Mouse (Mus musculus): Measurements from ENCODE around the gene Dffa. TPM values are rescaled to one million over a fixed set of nuclear protein-coding genes. Genes with fewer than 3 reads are reported as not detected.

Gene Dffa
- polyA plus RNA-seq, 1 experiment from 2014 or later, result 29.3 TPM

DNA sequence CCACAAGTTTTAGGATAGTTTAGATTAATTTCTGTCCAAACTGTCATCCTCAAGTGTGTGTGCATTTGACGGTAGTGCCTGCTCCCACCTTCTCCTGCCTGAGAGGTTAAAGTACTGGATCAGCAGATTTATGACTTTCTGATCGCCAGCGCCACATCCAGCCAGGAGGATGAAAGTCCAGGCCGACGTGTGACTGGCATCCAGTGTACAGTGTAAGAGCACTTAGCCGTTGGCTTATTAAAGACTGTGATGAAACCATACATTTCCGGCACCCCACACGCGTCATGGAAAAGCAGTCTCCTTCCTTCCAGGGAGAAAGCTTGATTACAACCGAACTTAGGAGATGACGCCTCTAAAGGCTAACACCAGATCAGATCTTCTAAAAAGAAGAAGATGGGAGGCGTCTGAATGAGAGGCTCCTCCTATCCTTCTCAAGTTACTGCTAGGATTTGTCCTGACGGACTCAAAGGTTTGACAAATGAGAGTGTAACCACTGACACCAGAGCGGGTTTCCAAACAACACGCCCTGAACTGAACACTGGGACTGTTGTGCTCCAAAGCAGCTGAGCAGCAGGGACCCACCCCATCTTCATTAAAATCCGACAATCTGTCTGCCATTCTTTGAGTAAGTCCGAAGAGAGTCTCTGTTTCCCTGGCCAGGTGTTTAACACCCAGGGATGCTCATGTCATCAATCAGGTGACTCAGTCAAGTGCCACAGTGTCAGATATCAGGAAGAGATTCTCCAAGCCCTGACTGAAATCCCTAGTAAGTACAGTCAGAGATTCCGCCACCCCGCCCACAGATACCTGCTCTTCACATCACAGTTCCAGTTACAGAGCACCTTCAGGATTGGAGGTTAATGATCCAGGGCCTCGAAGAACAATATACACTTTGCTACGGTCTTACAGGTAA is 41.3 kb upstream of the Dffa start:
- no peaks in the 10 kb centered on the region for H3K9me3 ChIP-seq (ENCODE audit: control insufficient read depth, low read length)
- H3K27me3 ChIP-seq (ENCODE audit: control insufficient read depth, insufficient read depth, low read length), result 0 out of 2 replicates have a peak, but pooled peaks cover 2% of the 10 kb centered on the region
- peak; percentile 28; the same call in 1 of the 2 replicates for ATAC-seq (ENCODE audit: low FRiP score, low TSS enrichment)
- peaks cover under 1% of the 10 kb centered on the region; the same call in 1 of the 2 replicates for H3K36me3 ChIP-seq (ENCODE audit: control insufficient read depth, insufficient read depth, low read length)
- H3K4me2 ChIP-seq (replicated peaks; ENCODE audit: low read depth, low read length), result peak overlapping the region; percentile 12; the same call in 1 of the 2 replicates
- no peak overlapping the region for H3K4me3 ChIP-seq (ENCODE audit: low read length)
- H3K27ac ChIP-seq (ENCODE audit: low read depth, low read length), result peak overlapping the region; percentile 30; the same call in 1 of the 2 replicates
- 26% methylated on average over 21 of the region's 21 CpGs for WGBS
- H3K4me1 ChIP-seq (ENCODE audit: control insufficient read depth, insufficient read depth, low read length), result peaks cover 41% of the 10 kb centered on the region
- H3K9ac ChIP-seq (ENCODE audit: low read depth, low read length), result no peak overlapping the region

GRCm38 (mm10) chr4:149064061-149064854 is 39.7 kb upstream of the Dffa start:
- Histone ChIP-seq H3K4me2 (replicated peaks; ENCODE audit: low read depth, low read length) (no peak overlapping the region), H3K36me3 (ENCODE audit: control insufficient read depth, insufficient read depth, low read length) (peaks cover 3% of the 10 kb centered on the region; the same call in 1 of the 2 replicates), H3K9ac (ENCODE audit: low read depth, low read length) (no peak overlapping the region), H3K4me3 (ENCODE audit: low read length) (no peak overlapping the region), H3K9me3 (ENCODE audit: control insufficient read depth, low read length) (no peaks in the 10 kb centered on the region), H3K27ac (ENCODE audit: low read depth, low read length) (no peak overlapping the region), H3K4me1 (ENCODE audit: control insufficient read depth, insufficient read depth, low read length) (peaks cover 31% of the 10 kb centered on the region), H3K27me3 (ENCODE audit: control insufficient read depth, insufficient read depth, low read length) (0 out of 2 replicates have a peak, but pooled peaks cover 2% of the 10 kb centered on the region)
- no peak for ATAC-seq (ENCODE audit: low FRiP score, low TSS enrichment)
- 74% methylated on average over 23 of the region's 23 CpGs for WGBS

DNA sequence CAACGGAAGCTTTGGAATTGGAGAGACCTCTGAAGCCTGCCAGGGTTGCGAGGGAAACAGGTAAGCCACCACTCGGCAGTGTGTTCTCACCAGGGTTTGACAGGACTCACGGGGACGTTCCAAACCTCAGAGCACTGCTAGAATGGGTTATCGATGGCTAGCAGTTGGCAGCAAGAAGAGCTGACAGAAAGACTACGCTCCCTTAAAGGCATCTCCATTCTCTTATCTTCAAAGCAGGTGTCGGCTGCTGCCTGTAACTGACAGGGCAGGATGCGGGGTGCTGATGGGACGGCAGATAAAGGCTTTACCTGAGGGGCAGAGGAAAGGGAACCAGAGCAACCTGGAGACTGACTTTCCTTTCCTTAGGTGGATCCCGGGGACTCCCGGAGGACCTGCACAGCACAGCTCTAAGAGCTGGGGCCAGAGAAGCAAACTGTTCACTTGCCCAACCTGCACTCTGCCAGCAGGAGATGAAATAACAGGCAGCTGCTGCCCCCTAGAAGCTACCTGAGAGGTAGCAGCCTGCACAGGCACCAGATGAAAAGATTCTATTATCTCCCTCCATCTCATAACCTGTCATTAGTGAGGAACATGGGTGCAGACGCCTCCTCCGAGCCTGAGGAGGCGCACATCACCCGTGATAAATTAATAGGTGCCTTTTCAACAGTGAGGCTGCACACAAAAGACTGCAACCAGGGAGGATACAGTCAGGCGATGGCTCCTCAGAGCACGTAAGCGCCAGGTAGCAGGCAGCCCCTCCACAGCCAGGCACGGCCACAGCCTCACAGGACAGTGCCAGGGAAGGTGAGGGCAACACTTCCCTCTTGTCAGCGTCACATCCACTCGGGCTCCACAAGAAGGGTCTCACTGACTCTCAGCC is 37.0 kb upstream of the Dffa start:
- Histone ChIP-seq H3K4me2 (replicated peaks; ENCODE audit: low read depth, low read length) (no peak overlapping the region), H3K9me3 (ENCODE audit: control insufficient read depth, low read length) (no peaks in the 10 kb centered on the region), H3K27ac (ENCODE audit: low read depth, low read length) (no peak overlapping the region), H3K9ac (ENCODE audit: low read depth, low read length) (no peak overlapping the region), H3K36me3 (ENCODE audit: control insufficient read depth, insufficient read depth, low read length) (peaks cover 3% of the 10 kb centered on the region; the same call in 1 of the 2 replicates), H3K27me3 (ENCODE audit: control insufficient read depth, insufficient read depth, low read length) (0 out of 2 replicates have a peak, but pooled peaks cover 2% of the 10 kb centered on the region), H3K4me3 (ENCODE audit: low read length) (no peak overlapping the region), H3K4me1 (ENCODE audit: control insufficient read depth, insufficient read depth, low read length) (peaks cover 30% of the 10 kb centered on the region)
- 81% methylated on average over 22 of the region's 22 CpGs for WGBS
- ATAC-seq (ENCODE audit: low FRiP score, low TSS enrichment), result no peak

GRCm38 (mm10) chr4:149075073-149075472 is 28.9 kb upstream of the Dffa start:
- no peak overlapping the region for H3K4me3 ChIP-seq (ENCODE audit: low read length)
- WGBS, result 96% methylated on average over 13 of the region's 13 CpGs
- peaks cover 7% of the 10 kb centered on the region; the same call in 1 of the 2 replicates for H3K4me1 ChIP-seq (ENCODE audit: control insufficient read depth, insufficient read depth, low read length)
- ATAC-seq (ENCODE audit: low FRiP score, low TSS enrichment), result no peak
- no peaks in the 10 kb centered on the region for H3K9me3 ChIP-seq (ENCODE audit: control insufficient read depth, low read length)
- no peak overlapping the region for H3K9ac ChIP-seq (ENCODE audit: low read depth, low read length)
- no peak overlapping the region for H3K27ac ChIP-seq (ENCODE audit: low read depth, low read length)
- H3K36me3 ChIP-seq (ENCODE audit: control insufficient read depth, insufficient read depth, low read length), result peaks cover 23% of the 10 kb centered on the region
- no peaks in the 10 kb centered on the region for H3K27me3 ChIP-seq (ENCODE audit: control insufficient read depth, insufficient read depth, low read length)
- H3K4me2 ChIP-seq (replicated peaks; ENCODE audit: low read depth, low read length), result no peak overlapping the region

DNA sequence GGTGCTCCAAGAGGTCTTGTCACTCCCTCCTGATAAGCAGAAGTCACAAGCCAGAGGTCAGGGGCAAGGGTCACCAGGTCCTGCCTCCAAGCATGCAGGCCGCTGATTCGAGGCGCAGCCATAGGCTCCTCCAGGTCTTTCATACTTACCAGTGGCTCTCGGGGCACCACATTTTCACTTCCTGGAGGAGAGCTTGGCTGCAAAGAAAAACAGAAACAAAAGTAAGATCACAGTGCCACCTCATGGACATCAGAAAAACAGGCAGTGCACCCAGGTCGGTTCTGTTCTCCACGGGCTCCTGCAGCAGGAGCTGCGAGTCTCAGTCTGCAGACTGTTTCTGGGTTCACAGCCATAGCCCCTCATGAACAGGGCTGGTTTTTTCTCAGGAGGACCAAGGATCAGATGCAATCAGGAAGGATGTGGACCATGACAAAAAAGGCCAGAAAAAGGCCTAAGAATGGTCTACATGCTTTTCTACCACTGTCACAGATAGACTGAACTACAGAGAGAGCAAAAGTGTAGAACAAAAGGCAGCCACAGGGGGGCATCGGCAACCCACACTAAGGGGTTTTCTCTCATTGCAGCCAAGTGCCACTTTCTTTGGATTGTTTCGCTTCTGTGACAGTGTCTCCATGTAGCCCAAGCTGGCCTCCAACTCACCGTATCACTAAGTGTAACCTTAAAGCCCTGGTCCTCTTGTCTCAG is 27.9 kb upstream of the Dffa start:
- H3K4me3 ChIP-seq (ENCODE audit: low read length), result no peak overlapping the region
- peaks cover 23% of the 10 kb centered on the region for H3K36me3 ChIP-seq (ENCODE audit: control insufficient read depth, insufficient read depth, low read length)
- no peak overlapping the region for H3K4me2 ChIP-seq (replicated peaks; ENCODE audit: low read depth, low read length)
- 0 out of 2 replicates have a peak, but pooled peaks cover 7% of the 10 kb centered on the region for H3K4me1 ChIP-seq (ENCODE audit: control insufficient read depth, insufficient read depth, low read length)
- ATAC-seq (ENCODE audit: low FRiP score, low TSS enrichment), result peak; percentile 73
- H3K27ac ChIP-seq (ENCODE audit: low read depth, low read length), result no peak overlapping the region
- no peak overlapping the region for H3K9ac ChIP-seq (ENCODE audit: low read depth, low read length)
- 22% methylated on average over 10 of the region's 10 CpGs for WGBS
- no peaks in the 10 kb centered on the region for H3K9me3 ChIP-seq (ENCODE audit: control insufficient read depth, low read length)
- no peaks in the 10 kb centered on the region for H3K27me3 ChIP-seq (ENCODE audit: control insufficient read depth, insufficient read depth, low read length)

- H3K9me3 ChIP-seq (ENCODE audit: control insufficient read depth, low read length), result no peaks in the 10 kb centered on the region
- no peak for ATAC-seq (ENCODE audit: low FRiP score, low TSS enrichment)
- H3K36me3 ChIP-seq (ENCODE audit: control insufficient read depth, insufficient read depth, low read length), result peaks cover 14% of the 10 kb centered on the region
- no peaks in the 10 kb centered on the region for H3K27me3 ChIP-seq (ENCODE audit: control insufficient read depth, insufficient read depth, low read length)
- WGBS, result 41% methylated on average over 4 of the region's 4 CpGs
- no peak overlapping the region for H3K9ac ChIP-seq (ENCODE audit: low read depth, low read length)
- H3K4me3 ChIP-seq (ENCODE audit: low read length), result no peak overlapping the region
- H3K27ac ChIP-seq (ENCODE audit: low read depth, low read length), result no peak overlapping the region
- H3K4me2 ChIP-seq (replicated peaks; ENCODE audit: low read depth, low read length), result no peak overlapping the region
- 0 out of 2 replicates have a peak, but pooled peaks cover 7% of the 10 kb centered on the region for H3K4me1 ChIP-seq (ENCODE audit: control insufficient read depth, insufficient read depth, low read length)
Observed at GRCm38 (mm10) chr4:149078261-149078660, 25.7 kb upstream of the Dffa start.

- no peak overlapping the region for H3K9ac ChIP-seq (ENCODE audit: low read depth, low read length)
Observed at GRCm38 (mm10) chr4:149079629-149080028, 24.3 kb upstream of the Dffa start.

GRCm38 (mm10) chr4:149080111-149080510 is 23.8 kb upstream of the Dffa start:
- WGBS, result 90% methylated on average over 8 of the region's 8 CpGs
- Histone ChIP-seq H3K9ac (ENCODE audit: low read depth, low read length) (no peak overlapping the region), H3K27ac (ENCODE audit: low read depth, low read length) (no peak overlapping the region), H3K4me1 (ENCODE audit: control insufficient read depth, insufficient read depth, low read length) (0 out of 2 replicates have a peak, but pooled peaks cover 7% of the 10 kb centered on the region), H3K36me3 (ENCODE audit: control insufficient read depth, insufficient read depth, low read length) (peaks cover 7% of the 10 kb centered on the region; the same call in 1 of the 2 replicates), H3K9me3 (ENCODE audit: control insufficient read depth, low read length) (no peaks in the 10 kb centered on the region), H3K27me3 (ENCODE audit: control insufficient read depth, insufficient read depth, low read length) (no peaks in the 10 kb centered on the region), H3K4me3 (ENCODE audit: low read length) (no peak overlapping the region), H3K4me2 (replicated peaks; ENCODE audit: low read depth, low read length) (no peak overlapping the region)
- no peak for ATAC-seq (ENCODE audit: low FRiP score, low TSS enrichment)

More at GRCm38 (mm10) chr4:149079629-149080028, 24.3 kb upstream of the Dffa start:
- H3K9me3 ChIP-seq (ENCODE audit: control insufficient read depth, low read length), result no peaks in the 10 kb centered on the region
- 79% methylated on average over 6 of the region's 6 CpGs for WGBS
- ATAC-seq (ENCODE audit: low FRiP score, low TSS enrichment), result no peak
- H3K4me3 ChIP-seq (ENCODE audit: low read length), result no peak overlapping the region
- 0 out of 2 replicates have a peak, but pooled peaks cover 7% of the 10 kb centered on the region for H3K4me1 ChIP-seq (ENCODE audit: control insufficient read depth, insufficient read depth, low read length)
- peaks cover 12% of the 10 kb centered on the region for H3K36me3 ChIP-seq (ENCODE audit: control insufficient read depth, insufficient read depth, low read length)
- H3K27ac ChIP-seq (ENCODE audit: low read depth, low read length), result no peak overlapping the region
- H3K4me2 ChIP-seq (replicated peaks; ENCODE audit: low read depth, low read length), result no peak overlapping the region
- no peaks in the 10 kb centered on the region for H3K27me3 ChIP-seq (ENCODE audit: control insufficient read depth, insufficient read depth, low read length)
